Mouse (Mus musculus): ENCODE measurements around the gene Gm21964. TPM values are rescaled to one million over a fixed set of nuclear protein-coding genes. Genes with fewer than 3 reads are reported as not detected.

Gm21964 gene
- polyA plus RNA-seq, 1 experiment from 2014 or later = not detected

DNA sequence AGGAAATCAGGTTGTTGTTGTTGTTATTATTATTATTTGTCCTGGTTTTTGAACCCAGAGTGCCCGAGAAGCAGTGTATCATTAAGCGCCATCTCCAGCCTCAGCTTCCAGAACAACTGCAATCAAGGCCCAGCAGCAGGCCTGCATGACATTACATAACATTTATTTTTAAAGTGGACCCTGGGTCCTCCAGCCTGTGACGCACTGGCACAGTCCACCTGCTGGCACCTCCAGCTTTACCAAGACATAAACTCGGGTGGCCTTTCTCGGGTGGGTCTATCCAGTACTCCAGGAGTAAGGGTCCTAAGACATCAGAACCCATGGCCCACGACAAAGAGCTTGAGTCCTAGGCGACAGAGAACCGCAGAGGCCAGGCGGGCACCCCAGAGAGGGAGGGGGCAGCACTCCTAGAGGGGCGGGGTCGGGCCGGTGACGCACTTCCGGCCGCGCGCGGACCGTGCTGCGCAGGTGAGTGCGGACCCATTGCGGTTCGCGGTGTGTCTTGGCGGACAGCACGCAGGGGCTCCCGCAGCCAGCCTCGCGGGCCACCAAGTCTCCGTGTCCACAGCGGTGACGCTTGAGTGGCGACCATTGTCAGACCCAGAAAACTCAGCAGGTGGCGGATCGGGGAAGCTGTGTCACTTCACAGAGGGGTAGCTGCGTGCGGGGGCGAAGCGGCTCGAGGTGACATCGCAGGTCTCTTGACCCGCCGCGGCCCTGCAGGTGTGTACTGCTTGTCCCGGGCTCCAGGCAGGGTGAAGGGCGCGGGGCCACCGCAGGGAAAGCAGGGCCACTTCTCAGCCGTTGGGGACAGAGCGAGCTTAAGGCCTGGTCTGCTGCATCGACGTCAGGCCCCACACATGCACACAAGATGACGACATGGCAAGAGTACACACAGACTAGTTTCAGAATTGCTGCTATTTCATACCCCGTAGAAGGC is 21.5 kb upstream of the Gm21964 start, which contains the start of gene Zfp612:
TSS of gene Zfp612 (plus strand) at position 465 of the 940 bp plus-strand sequence.
- Histone ChIP-seq H3K4me2 (ENCODE audit: low read length) (peak within 1 kb of the TSS; percentile 88), H3K27me3 (ENCODE audit: control insufficient read depth, insufficient read depth, low read depth, low read length) (no peaks in the 10 kb centered on the region), H3K27ac (ENCODE audit: low read length) (peak within 1 kb of the TSS; percentile 59), H3K9ac (ENCODE audit: low read depth, low read length) (peak within 1 kb of the TSS; percentile 72), H3K9me3 (replicated peaks; ENCODE audit: control insufficient read depth, low read length, poor library complexity, severe bottlenecking) (no peaks in the 10 kb centered on the region), H3K36me3 (ENCODE audit: control insufficient read depth, insufficient read depth, low read length) (peaks cover 6% of the 10 kb centered on the region; the same call in 1 of the 2 replicates), H3K4me3 (ENCODE audit: low read depth, low read length) (peak within 1 kb of the TSS; percentile 56), H3K4me1 (ENCODE audit: control insufficient read depth, insufficient read depth, low read length) (peaks cover 18% of the 10 kb centered on the region)
- 6% methylated on average over 52 of the region's 54 CpGs for WGBS
- ATAC-seq = peak; percentile 97

GRCm38 (mm10) chr8:110082416-110083105 is 18.4 kb upstream of the Gm21964 start:
- H3K4me3 ChIP-seq (ENCODE audit: low read depth, low read length) = no peak overlapping the region
- H3K27me3 ChIP-seq (ENCODE audit: control insufficient read depth, insufficient read depth, low read depth, low read length) = no peaks in the 10 kb centered on the region
- no peak overlapping the region for H3K9ac ChIP-seq (ENCODE audit: low read depth, low read length)
- no peak for ATAC-seq
- 78% methylated on average over 11 of the region's 11 CpGs for WGBS
- no peak overlapping the region for H3K27ac ChIP-seq (ENCODE audit: low read length)
- no peaks in the 10 kb centered on the region for H3K9me3 ChIP-seq (replicated peaks; ENCODE audit: control insufficient read depth, low read length, poor library complexity, severe bottlenecking)
- H3K4me1 ChIP-seq (ENCODE audit: control insufficient read depth, insufficient read depth, low read length) = peaks cover 18% of the 10 kb centered on the region
- peaks cover 31% of the 10 kb centered on the region for H3K36me3 ChIP-seq (ENCODE audit: control insufficient read depth, insufficient read depth, low read length)
- no peak overlapping the region for H3K4me2 ChIP-seq (ENCODE audit: low read length)

DNA sequence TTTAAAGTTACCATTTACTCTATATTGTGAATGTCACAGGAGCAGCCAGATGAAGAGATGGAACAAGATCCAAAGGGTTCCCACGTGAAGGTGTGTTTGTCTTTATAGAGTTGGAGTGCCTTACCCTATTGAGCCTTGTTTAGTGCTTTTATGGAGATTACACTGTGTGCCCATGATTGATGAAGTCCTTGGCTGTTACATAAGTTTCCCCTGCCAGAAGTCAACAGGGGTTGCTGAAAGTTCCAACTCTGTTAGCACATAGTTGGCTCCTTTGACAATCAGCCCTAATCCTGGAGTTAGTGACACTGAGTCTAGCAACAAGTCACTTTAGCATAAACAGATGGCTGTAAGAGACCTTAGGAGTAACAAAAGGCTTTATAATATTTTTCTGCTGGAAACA is 9.1 kb upstream of the Gm21964 start:
- peaks cover 33% of the 10 kb centered on the region for H3K36me3 ChIP-seq (ENCODE audit: control insufficient read depth, insufficient read depth, low read length)
- no peak overlapping the region for H3K4me3 ChIP-seq (ENCODE audit: low read depth, low read length)
- H3K9me3 ChIP-seq (replicated peaks; ENCODE audit: control insufficient read depth, low read length, poor library complexity, severe bottlenecking) = peaks cover 13% of the 10 kb centered on the region; the same call in 1 of the 2 replicates
- no peak overlapping the region for H3K4me2 ChIP-seq (ENCODE audit: low read length)
- H3K9ac ChIP-seq (ENCODE audit: low read depth, low read length) = no peak overlapping the region
- no peak for ATAC-seq
- H3K27me3 ChIP-seq (ENCODE audit: control insufficient read depth, insufficient read depth, low read depth, low read length) = no peaks in the 10 kb centered on the region
- WGBS = 47% methylated on average over 1 of the region's 1 CpGs
- H3K4me1 ChIP-seq (ENCODE audit: control insufficient read depth, insufficient read depth, low read length) = no peaks in the 10 kb centered on the region
- no peak overlapping the region for H3K27ac ChIP-seq (ENCODE audit: low read length)

GRCm38 (mm10) chr8:110101676-110102075 is 669 bp downstream of the Gm21964 start:
- no peaks in the 10 kb centered on the region for H3K27me3 ChIP-seq (ENCODE audit: control insufficient read depth, insufficient read depth, low read depth, low read length)
- WGBS = 93% methylated on average over 15 of the region's 15 CpGs

GRCm38 (mm10) chr8:110102653-110103052 is 1.6 kb downstream of the Gm21964 start, which contains the start of gene Gm17720:
Gene Gm17720, minus strand, starts transcription at chr8:110102753.
- H3K36me3 ChIP-seq (ENCODE audit: control insufficient read depth, insufficient read depth, low read length) = no peaks in the 10 kb centered on the region
- no peak within 1 kb of the TSS for H3K4me3 ChIP-seq (ENCODE audit: low read depth, low read length)
- ATAC-seq = no peak
- H3K9me3 ChIP-seq (replicated peaks; ENCODE audit: control insufficient read depth, low read length, poor library complexity, severe bottlenecking) = no peaks in the 10 kb centered on the region
- WGBS = 83% methylated on average over 3 of the region's 3 CpGs
- H3K27me3 ChIP-seq (ENCODE audit: control insufficient read depth, insufficient read depth, low read depth, low read length) = no peaks in the 10 kb centered on the region
- no peak within 1 kb of the TSS for H3K27ac ChIP-seq (ENCODE audit: low read length)
- no peak within 1 kb of the TSS for H3K9ac ChIP-seq (ENCODE audit: low read depth, low read length)
- H3K4me1 ChIP-seq (ENCODE audit: control insufficient read depth, insufficient read depth, low read length) = no peaks in the 10 kb centered on the region
- no peak within 1 kb of the TSS for H3K4me2 ChIP-seq (ENCODE audit: low read length)

More at GRCm38 (mm10) chr8:110101676-110102075, 669 bp downstream of the Gm21964 start:
- Histone ChIP-seq H3K4me3 (ENCODE audit: low read depth, low read length) (no peak overlapping the region), H3K27ac (ENCODE audit: low read length) (no peak overlapping the region), H3K36me3 (ENCODE audit: control insufficient read depth, insufficient read depth, low read length) (no peaks in the 10 kb centered on the region), H3K9me3 (replicated peaks; ENCODE audit: control insufficient read depth, low read length, poor library complexity, severe bottlenecking) (no peaks in the 10 kb centered on the region), H3K9ac (ENCODE audit: low read depth, low read length) (no peak overlapping the region), H3K4me1 (ENCODE audit: control insufficient read depth, insufficient read depth, low read length) (no peaks in the 10 kb centered on the region), H3K4me2 (ENCODE audit: low read length) (no peak overlapping the region)
- ATAC-seq = no peak

DNA sequence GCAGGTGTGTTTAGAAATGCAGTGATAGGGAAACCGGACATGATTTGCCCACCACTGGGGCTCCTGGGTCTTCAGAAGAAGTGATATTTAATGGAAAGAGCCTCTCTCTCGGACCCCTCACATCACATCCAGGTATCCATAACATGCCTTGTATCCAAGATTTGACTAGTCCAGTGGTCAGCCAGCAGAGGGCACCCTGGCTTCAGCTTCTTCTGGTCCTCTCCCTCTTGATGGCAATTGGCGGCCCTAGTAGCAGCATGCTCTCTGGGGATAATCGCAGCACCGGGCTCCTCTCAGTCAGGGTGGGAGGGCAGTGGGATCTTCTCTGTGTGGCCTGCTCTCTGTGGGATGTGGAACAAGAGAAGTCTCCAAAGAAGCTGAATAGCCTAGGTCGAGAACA is 18.7 kb downstream of the Gm21964 start:
- 36% methylated on average over 6 of the region's 6 CpGs for WGBS

GRCm38 (mm10) chr8:110130537-110130936 is 29.5 kb downstream of the Gm21964 start:
- peak; percentile 51; the same call in 1 of the 2 replicates for ATAC-seq
- 21% methylated on average over 13 of the region's 13 CpGs for WGBS
- Histone ChIP-seq H3K27me3 (ENCODE audit: control insufficient read depth, insufficient read depth, low read depth, low read length) (no peaks in the 10 kb centered on the region), H3K4me3 (ENCODE audit: low read depth, low read length) (no peak overlapping the region), H3K27ac (ENCODE audit: low read length) (no peak overlapping the region), H3K36me3 (ENCODE audit: control insufficient read depth, insufficient read depth, low read length) (no peaks in the 10 kb centered on the region), H3K4me2 (ENCODE audit: low read length) (peak overlapping the region; percentile 44), H3K9me3 (replicated peaks; ENCODE audit: control insufficient read depth, low read length, poor library complexity, severe bottlenecking) (no peaks in the 10 kb centered on the region), H3K4me1 (ENCODE audit: control insufficient read depth, insufficient read depth, low read length) (no peaks in the 10 kb centered on the region), H3K9ac (ENCODE audit: low read depth, low read length) (peak overlapping the region; percentile 31; the same call in 1 of the 2 replicates)

More for the DNA sequence above, 18.7 kb downstream of the Gm21964 start:
- Histone ChIP-seq H3K4me3 (ENCODE audit: low read depth, low read length) (no peak overlapping the region), H3K4me2 (ENCODE audit: low read length) (no peak overlapping the region), H3K36me3 (ENCODE audit: control insufficient read depth, insufficient read depth, low read length) (no peaks in the 10 kb centered on the region), H3K4me1 (ENCODE audit: control insufficient read depth, insufficient read depth, low read length) (no peaks in the 10 kb centered on the region), H3K27ac (ENCODE audit: low read length) (no peak overlapping the region), H3K9me3 (replicated peaks; ENCODE audit: control insufficient read depth, low read length, poor library complexity, severe bottlenecking) (no peaks in the 10 kb centered on the region), H3K27me3 (ENCODE audit: control insufficient read depth, insufficient read depth, low read depth, low read length) (no peaks in the 10 kb centered on the region), H3K9ac (ENCODE audit: low read depth, low read length) (no peak overlapping the region)
- no peak for ATAC-seq

DNA sequence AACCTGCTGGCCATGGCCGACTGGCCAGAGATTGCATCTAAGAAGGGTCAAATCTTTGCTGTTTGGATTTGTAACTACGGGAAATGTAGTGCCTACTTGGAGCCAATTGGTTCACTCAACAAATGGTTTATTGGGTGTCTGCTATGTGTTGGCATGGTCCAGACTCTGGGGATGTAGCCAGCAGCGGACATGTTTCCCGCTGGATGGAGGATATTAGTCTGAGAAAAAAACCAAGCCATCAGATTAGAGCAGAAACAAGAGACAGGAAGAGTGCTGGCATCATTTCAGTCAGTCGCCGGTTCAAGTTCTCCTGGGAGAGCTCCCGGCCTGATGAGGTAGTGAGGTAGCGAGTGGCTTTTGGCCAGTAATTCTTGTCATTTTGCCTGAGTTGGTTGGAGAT is 33.2 kb downstream of the Gm21964 start:
- Histone ChIP-seq H3K4me1 (ENCODE audit: control insufficient read depth, insufficient read depth, low read length) (no peaks in the 10 kb centered on the region), H3K27me3 (ENCODE audit: control insufficient read depth, insufficient read depth, low read depth, low read length) (no peaks in the 10 kb centered on the region), H3K36me3 (ENCODE audit: control insufficient read depth, insufficient read depth, low read length) (no peaks in the 10 kb centered on the region), H3K27ac (ENCODE audit: low read length) (no peak overlapping the region), H3K9me3 (replicated peaks; ENCODE audit: control insufficient read depth, low read length, poor library complexity, severe bottlenecking) (no peaks in the 10 kb centered on the region), H3K4me2 (ENCODE audit: low read length) (no peak overlapping the region), H3K9ac (ENCODE audit: low read depth, low read length) (no peak overlapping the region), H3K4me3 (ENCODE audit: low read depth, low read length) (no peak overlapping the region)
- 93% methylated on average over 8 of the region's 8 CpGs for WGBS
- ATAC-seq = no peak
